Mouse (Mus musculus) inflammation-experienced regulatory T-cells, adult 6 months (primary cell): ENCODE results near the gene Ugcg. TPM values are rescaled to one million over a fixed set of nuclear protein-coding genes. Genes with fewer than 3 reads are reported as not detected.

ENCODE experiments used
- ATAC-seq: one replicate; pipeline ENCODE4 v1.8.0; 2017
- polyA plus RNA-seq, 3 experiments: library from polyadenylated mRNA; unstranded; fragments of 100-300 nt; shearing (Covaris generic); gene quantifications; one replicate each; pipeline ENCODE4 v1.2.1; 2017

Ugcg gene
- polyA plus RNA-seq, 3 experiments from 2014 or later: 8.7 to 20.6 (median 16.4) TPM

- ATAC-seq: peak; percentile 44
Measured at GRCm38 (mm10) chr4:59190650-59191424, 1.8 kb downstream of the Ugcg start.

DNA sequence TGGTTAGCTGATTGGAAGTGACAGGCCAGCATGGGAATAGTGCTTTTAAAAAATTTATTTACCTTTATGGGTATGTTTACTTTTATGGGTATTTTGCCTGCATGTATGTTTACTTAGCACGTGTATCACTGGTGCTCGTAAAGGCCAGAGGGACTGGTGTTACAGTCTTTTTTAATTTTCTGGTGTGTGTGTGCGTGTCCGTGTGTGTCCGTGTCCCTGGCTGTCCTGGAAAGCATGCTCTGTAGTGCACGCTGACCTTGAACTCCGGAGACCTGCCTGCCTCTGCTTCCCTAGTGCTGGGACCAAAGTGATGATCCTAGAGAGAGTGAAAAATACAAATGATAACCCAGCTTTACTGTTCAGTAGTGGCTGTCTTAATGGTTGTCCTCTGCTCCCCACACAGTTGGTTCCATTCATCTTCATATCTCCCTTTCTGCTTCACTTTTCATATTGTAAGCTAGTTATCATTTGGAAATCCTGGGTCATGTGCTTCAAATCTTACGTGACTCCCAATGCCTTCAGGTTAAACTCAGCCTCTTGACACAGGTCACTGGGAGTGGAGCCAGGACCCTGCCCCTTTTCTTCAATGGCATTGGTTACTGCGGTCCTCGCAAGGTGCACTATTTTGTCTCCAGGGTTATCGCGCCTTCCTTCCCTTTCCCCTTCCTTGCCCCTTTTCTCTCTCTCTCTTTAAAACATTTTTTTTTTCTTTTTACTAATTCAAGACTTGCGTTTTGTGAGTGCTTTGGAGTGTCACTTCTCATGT lies 5.9 kb downstream of the Ugcg start:
- no peak for ATAC-seq

- no peak for ATAC-seq
Measured at GRCm38 (mm10) chr4:59196346-59197077, 7.5 kb downstream of the Ugcg start.

GRCm38 (mm10) chr4:59197078-59197424 lies 8.0 kb downstream of the Ugcg start:
- no peak for ATAC-seq

GRCm38 (mm10) chr4:59197462-59197861 lies 8.4 kb downstream of the Ugcg start:
- ATAC-seq: no peak

GRCm38 (mm10) chr4:59199341-59199740 lies 10.3 kb downstream of the Ugcg start:
- peak; percentile 86 for ATAC-seq

- ATAC-seq: no peak
Measured at GRCm38 (mm10) chr4:59199805-59200204, 10.7 kb downstream of the Ugcg start.

DNA sequence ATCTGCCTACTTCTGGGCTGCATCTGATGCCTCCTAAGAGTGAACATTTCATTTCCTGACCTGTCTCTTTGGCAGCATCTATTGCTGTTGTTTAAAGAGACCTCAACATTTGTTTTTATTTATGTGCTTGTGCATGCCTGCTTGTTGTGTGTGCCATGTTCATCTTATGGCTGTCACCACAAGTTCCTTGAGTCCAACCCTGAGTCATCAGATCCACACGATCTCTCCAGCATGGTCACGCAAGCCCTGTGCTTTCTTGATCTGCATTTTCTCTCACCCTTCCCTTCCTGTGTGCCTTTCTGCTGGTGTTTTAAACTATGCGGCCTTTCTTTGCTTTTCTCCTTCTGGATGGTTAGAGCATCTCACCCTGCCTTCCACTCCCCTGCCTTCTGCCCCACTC lies 11.6 kb downstream of the Ugcg start:
- no peak for ATAC-seq

DNA sequence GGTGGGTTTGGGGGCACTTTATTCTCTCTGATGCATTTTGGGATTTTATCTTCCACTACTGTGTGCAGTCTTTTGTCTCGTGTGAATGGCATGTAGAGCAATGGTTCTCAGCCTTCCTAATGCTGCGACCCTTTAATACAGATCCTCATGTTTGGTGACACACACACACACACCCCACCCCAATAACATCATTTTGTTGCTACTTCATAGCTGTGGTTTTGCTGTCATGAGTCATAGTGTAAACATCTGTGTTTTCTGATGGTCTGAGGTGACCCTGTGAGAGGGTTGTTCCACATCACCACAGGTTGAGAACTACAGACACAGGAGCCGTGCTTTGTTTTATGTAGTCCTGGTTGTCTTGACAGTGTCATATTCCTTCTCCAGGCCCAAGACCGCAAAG lies 15.6 kb downstream of the Ugcg start:
- ATAC-seq: no peak

- ATAC-seq: peak; percentile 29
Measured at GRCm38 (mm10) chr4:59205758-59206340, 16.8 kb downstream of the Ugcg start.

- no peak for ATAC-seq
Measured at GRCm38 (mm10) chr4:59206600-59206999, 17.5 kb downstream of the Ugcg start.

GRCm38 (mm10) chr4:59208607-59209006 lies 19.6 kb downstream of the Ugcg start:
- ATAC-seq: no peak

GRCm38 (mm10) chr4:59211181-59211580 lies 22.1 kb downstream of the Ugcg start:
- ATAC-seq: no peak

- no peak for ATAC-seq
Measured at GRCm38 (mm10) chr4:59213833-59214232, 24.8 kb downstream of the Ugcg start.

DNA sequence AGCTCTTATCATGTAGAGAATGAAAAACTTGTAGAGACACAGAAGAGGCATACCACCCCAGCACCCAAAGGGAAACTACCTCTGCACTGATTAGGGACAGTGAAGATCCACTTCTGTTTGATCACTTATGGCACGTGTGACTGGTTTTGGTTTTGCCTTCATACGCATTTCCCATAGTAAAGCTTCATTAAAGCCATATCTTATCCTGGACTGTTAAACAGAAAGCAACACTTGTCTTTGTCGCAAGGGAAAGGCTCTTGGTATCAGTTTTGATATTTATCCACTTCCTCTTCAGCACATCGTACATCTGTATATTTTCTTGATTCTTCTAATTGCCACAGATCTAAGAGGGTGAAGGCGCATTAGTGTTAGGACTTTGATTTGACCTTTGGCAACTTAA lies 25.6 kb downstream of the Ugcg start:
- peak; percentile 85 for ATAC-seq

DNA sequence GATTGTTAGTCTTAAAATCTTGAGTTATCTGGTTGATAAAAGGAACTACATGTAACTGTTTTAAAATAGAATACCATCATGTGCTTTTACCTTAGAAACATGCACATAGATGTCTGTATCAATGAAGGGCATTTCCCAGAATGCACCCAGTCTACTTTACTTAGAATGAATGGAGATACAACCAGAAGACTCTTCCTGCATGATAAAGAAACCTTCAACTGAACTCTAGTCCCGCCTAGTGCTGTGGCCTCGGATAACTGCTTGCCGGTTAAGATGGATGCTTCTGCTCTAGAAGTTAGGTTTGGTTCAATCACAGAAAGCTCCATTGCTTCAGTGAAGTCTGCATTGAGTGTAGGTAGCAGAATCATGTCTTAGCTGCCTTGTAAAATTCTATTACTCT lies 26.5 kb downstream of the Ugcg start:
- no peak for ATAC-seq

DNA sequence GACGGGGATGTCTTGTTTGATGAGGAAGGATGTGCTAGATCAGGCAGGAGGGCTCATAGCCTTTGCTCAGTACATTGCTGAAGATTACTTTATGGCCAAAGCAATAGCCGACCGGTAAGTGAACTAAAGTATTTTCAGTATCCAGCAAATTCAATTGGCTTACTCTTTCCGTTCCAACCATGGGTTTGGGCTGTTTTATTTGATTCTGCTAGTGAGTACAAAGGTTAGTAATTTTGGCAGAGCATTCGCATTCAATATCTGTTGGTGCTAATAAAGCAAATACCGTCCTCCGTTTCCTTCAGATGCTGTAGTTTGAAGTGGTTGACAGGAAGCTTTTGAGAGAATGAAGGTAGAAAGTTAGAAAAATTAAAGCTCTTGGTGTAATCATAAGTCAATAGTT lies 28.0 kb downstream of the Ugcg start:
- no peak for ATAC-seq

GRCm38 (mm10) chr4:59218154-59218553 lies 29.1 kb downstream of the Ugcg start:
- no peak for ATAC-seq

- no peak for ATAC-seq
Measured at GRCm38 (mm10) chr4:59222226-59222625, 33.2 kb downstream of the Ugcg start.

DNA sequence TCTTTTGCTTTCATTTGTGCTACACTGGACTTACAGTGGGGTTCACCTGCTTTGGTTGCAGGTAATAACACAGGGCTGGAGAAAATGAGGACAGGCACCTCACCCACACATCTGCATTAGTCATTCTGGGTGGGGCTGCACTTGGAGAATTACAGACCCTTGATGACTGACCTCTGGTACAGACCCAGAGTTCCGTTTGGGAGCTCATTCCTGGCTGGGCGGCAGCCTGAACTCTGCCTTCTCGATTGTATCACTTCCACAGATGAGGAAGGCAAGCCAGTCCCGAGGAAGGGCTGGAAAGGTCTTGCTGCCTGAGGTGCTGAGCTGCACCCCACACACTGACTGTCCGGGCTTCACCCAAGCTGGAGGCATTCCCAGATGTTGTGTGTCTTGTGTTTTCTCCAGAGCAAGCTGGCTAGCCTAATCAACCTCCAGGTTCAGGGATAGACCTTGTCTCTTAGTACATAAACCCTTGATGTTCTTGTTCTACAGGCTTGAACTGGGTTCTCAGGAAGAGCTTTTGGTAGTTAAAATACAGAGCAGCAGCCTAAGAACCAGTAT lies 34.1 kb downstream of the Ugcg start:
- ATAC-seq: no peak

GRCm38 (mm10) chr4:59224889-59225288 lies 35.8 kb downstream of the Ugcg start:
- ATAC-seq: peak; percentile 41

DNA sequence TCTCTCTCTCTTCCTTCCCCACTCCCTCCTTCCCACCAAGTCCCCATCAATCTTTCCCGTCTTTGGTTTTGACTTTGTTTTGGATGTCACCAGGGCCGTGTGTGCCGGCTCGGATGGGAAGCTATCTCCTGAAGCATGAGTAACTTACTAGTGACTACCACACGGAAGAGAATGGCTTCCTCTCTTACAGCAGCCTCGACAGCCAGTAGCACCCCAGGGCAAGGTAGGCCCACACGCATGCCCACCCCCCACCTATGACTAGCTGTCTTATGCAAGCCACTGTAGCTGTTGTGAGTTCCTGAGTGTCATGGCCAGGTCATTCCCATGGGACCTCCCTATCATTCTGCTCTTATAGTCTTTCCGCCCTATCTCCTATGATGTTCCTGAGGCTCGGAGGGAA lies 38.0 kb downstream of the Ugcg start:
- no peak for ATAC-seq

- no peak for ATAC-seq
Measured at GRCm38 (mm10) chr4:59228951-59229350, 39.9 kb downstream of the Ugcg start.
